Mouse (Mus musculus) c-Kit-positive CD71-negative TER-119-negative erythroid progenitor cells, embryonic 14.5 days (primary cell): Measurements from ENCODE around the gene 2510009E07Rik.
"Not testable (repeated sequence)": the region's sequence is repeated elsewhere in the genome, so short reads cannot be mapped to it uniquely, and the experiment has no call there.

Experiments used
- DNase-seq: peaks from one replicate; pipeline ENCODE4 v3.0.0-alpha.2; 2013; ENCODE audit warnings: low read depth

2510009E07Rik gene

GRCm38 (mm10) chr16:21673651-21674050 is 20.8 kb downstream of the 2510009E07Rik start:
- DNase-seq: not testable (repeated sequence)

GRCm38 (mm10) chr16:21673046-21673445 is 21.4 kb downstream of the 2510009E07Rik start:
- not testable (repeated sequence) for DNase-seq

GRCm38 (mm10) chr16:21671878-21672277 is 22.6 kb downstream of the 2510009E07Rik start:
- no peak for DNase-seq

GRCm38 (mm10) chr16:21665423-21665986 is 29.0 kb downstream of the 2510009E07Rik start:
- DNase-seq: no peak

- DNase-seq: no peak
These were observed 29.7 kb downstream of the 2510009E07Rik start for GRCm38 (mm10) chr16:21664633-21665363.

- no peak for DNase-seq
These were observed 38.5 kb downstream of the 2510009E07Rik start for GRCm38 (mm10) chr16:21655961-21656360.

GRCm38 (mm10) chr16:21655291-21655690 is 39.2 kb downstream of the 2510009E07Rik start:
- no peak for DNase-seq

GRCm38 (mm10) chr16:21654384-21654783 is 40.1 kb downstream of the 2510009E07Rik start:
- no peak for DNase-seq

GRCm38 (mm10) chr16:21653151-21653550 is 41.3 kb downstream of the 2510009E07Rik start:
- DNase-seq: no peak

- no peak for DNase-seq
These were observed 43.3 kb downstream of the 2510009E07Rik start for GRCm38 (mm10) chr16:21651161-21651560.

- DNase-seq: no peak
These were observed 44.2 kb downstream of the 2510009E07Rik start for GRCm38 (mm10) chr16:21650289-21650688.

- DNase-seq: no peak
These were observed 45.7 kb downstream of the 2510009E07Rik start for GRCm38 (mm10) chr16:21648800-21649199.

- no peak for DNase-seq
These were observed 48.0 kb downstream of the 2510009E07Rik start for GRCm38 (mm10) chr16:21646496-21646895.

- no peak for DNase-seq
These were observed 48.5 kb downstream of the 2510009E07Rik start for GRCm38 (mm10) chr16:21645915-21646314.

- no peak for DNase-seq
These were observed 49.9 kb downstream of the 2510009E07Rik start for GRCm38 (mm10) chr16:21644574-21644973.

GRCm38 (mm10) chr16:21644066-21644561 is 50.4 kb downstream of the 2510009E07Rik start:
- DNase-seq: no peak

- DNase-seq: no peak
These were observed 50.8 kb downstream of the 2510009E07Rik start for GRCm38 (mm10) chr16:21643621-21644041.

- DNase-seq: no peak
These were observed 51.6 kb downstream of the 2510009E07Rik start for GRCm38 (mm10) chr16:21642906-21643305.

GRCm38 (mm10) chr16:21641944-21642343 is 52.5 kb downstream of the 2510009E07Rik start:
- peak; percentile 48 for DNase-seq

GRCm38 (mm10) chr16:21640766-21641499 is 53.5 kb downstream of the 2510009E07Rik start:
- DNase-seq: no peak

GRCm38 (mm10) chr16:21637201-21637819 is 57.2 kb downstream of the 2510009E07Rik start:
- no peak for DNase-seq

GRCm38 (mm10) chr16:21636156-21636853 is 58.2 kb downstream of the 2510009E07Rik start:
- DNase-seq: no peak
